Mouse (Mus musculus) urinary bladder, postnatal 25 days (tissue): Measurements from ENCODE around the gene Sema7a.

ENCODE experiments used
- DNase-seq: peaks from one replicate; pipeline ENCODE4 v3.0.0; 2022; ENCODE audit warnings: low spot score

Sema7a gene

GRCm38 (mm10) chr9:57975200-57975821 lies 35.4 kb downstream of the Sema7a start:
- DNase-seq, result no peak

GRCm38 (mm10) chr9:57978025-57978424 lies 38.1 kb downstream of the Sema7a start:
- DNase-seq, result no peak

DNA sequence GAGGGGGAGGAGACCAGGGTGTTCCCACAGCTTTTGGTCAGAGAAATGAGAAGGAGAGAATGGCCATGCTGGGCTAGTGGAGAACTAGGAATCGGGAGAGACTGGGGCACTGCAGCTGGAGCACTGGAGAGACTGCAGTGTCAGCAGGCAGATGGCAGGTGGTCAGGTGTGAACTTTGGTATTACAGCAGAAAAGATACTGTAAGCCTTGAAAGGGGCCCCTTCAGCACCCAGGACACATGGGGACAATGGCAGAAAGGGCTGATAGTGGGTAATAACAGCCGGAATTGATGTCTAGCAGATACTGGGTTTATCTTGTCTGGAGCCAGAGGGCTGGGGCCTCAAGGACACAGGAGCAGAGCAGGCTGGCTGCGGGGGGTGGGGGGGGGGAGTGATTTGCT lies 38.9 kb downstream of the Sema7a start:
- no peak for DNase-seq

DNA sequence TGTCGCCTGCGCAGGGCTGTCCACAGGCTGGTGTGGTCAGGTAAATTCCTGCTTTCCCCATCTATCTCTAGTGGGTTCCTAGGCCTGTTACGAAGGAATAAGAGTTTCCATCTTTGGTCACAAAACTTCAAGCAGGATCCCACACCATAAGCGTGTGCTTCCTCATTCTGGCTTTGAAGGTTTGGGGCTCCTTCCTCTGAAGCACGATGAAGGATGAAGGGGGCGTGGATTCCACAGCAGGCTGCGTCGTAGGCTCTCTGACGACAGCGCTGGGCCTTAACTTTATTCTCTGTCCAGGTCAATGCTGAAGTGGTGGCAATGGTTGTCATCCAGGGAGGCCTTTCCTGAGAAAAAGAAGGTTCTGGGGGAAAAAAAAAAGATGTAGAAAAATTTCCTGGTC lies 40.7 kb downstream of the Sema7a start:
- no peak for DNase-seq

DNA sequence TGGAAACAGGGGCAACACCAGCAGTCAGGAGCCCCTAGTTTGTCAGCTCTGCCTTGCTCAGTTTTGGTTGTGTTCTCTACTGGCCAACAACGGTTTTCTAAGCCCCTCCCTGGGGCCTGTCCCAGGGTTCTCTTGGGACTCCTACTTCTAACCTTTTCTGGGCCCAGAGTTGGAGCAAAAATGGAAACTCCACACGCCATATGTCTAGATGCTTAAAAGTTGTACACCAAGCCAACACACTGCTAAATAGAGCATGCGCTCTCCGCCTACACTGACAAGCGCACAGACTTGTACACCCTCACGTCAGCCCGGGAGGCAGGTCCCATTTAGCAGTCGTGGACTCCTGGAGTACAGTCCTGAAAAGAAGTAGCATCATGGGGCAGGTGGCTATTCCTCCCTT lies 45.4 kb downstream of the Sema7a start:
- DNase-seq, result no peak

GRCm38 (mm10) chr9:57986293-57986692 lies 46.4 kb downstream of the Sema7a start:
- no peak for DNase-seq

DNA sequence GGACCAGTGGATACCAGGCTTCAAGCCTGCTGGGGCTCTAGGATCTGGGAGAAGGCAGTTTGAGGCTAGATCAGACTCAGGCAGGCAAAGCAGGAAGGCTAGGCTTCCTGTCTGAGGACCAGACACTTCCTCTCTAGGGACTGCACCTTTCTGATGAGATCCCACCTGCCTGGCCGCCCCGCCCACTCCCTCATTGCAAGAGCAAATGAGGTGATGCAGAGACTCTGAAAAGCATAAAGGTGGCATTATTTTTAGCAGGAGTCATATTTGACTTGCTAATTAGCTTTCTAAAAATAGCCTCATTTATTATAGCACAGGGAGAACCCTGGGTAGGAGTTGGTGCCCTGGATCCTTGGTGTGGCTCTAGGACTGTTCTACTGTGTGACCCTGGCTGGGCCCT lies 48.2 kb downstream of the Sema7a start:
- DNase-seq, result no peak

- DNase-seq, result no peak
Observed at GRCm38 (mm10) chr9:57989309-57989708, 49.4 kb downstream of the Sema7a start.

- no peak for DNase-seq
Observed at GRCm38 (mm10) chr9:57990438-57991110, 50.7 kb downstream of the Sema7a start.

DNA sequence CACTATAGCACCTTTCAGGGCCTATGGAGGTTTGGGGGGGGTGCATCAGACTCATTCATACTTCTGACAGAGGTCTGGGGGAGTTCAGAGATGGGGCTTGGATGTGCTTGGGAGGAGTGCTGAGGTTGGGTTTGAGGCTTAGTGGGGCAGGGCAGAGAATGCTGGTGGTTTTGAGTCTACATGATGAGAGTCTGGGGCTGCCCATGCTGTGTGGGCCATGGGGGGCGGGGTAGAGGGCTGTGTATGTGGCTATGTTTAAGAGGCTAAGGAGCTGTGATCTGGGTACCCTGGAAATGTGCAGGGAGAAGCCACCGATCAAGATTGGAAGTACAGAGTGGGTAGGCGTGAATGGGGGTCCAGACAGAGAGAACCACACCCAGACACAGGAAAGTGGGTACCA lies 52.1 kb downstream of the Sema7a start:
- DNase-seq, result no peak

DNA sequence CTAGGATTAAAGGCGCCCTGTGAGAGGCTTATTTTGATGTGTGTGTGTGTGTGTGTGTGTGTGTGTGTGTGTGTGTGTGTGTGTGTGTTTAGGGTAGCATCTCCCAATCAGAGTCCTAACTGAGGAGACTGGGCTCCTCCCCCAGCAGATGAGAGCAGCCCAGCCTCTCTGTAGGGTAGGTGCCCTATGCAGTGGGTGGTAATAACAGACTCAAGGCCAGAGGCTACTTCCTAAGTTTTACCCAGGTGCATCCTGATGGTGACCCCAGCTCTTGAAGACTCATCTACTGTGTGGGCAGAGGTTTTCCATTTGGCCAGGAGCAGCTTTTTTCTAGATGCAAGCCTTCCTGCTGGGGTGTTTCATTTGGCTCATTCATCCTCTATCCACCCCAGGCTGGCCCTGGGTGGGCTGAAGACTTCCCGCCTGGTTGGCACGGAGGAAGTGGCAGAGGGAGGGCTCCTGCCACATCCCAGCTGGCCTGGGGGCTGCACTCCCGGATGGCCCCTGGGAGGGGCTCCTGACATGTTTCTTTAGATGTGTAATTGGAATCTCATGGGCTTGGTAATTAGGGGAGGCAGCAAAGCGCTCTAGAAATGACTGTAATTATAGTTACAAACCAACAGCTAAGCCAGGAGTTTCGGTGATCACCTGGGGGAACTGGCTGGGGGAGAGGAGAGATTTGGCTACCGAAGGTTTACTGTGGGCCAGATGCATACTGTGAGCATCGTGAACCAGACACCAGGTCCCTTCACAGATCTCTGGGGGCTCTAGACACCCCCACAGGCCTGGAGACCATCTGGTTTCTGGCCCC lies 53.1 kb downstream of the Sema7a start:
- no peak for DNase-seq

DNA sequence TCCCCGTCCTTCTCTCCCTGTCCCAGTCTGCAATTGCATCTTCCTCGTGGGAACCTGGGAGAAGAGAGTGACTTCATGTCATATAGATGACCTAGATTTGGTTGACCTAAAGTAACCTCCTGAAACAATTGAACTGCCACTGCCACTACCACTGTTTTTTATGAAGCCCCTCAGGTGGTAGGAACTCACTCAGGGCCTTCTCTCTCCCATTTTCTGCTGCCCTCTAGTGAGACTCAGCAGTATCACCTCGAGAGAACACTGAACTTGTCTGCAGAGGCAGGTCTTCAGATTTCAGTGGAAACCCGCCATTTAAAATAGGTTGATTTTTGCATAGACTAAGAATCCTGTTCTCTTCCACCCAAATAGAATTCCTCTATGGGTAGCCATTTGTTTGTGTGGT lies 55.4 kb downstream of the Sema7a start:
- no peak for DNase-seq

DNA sequence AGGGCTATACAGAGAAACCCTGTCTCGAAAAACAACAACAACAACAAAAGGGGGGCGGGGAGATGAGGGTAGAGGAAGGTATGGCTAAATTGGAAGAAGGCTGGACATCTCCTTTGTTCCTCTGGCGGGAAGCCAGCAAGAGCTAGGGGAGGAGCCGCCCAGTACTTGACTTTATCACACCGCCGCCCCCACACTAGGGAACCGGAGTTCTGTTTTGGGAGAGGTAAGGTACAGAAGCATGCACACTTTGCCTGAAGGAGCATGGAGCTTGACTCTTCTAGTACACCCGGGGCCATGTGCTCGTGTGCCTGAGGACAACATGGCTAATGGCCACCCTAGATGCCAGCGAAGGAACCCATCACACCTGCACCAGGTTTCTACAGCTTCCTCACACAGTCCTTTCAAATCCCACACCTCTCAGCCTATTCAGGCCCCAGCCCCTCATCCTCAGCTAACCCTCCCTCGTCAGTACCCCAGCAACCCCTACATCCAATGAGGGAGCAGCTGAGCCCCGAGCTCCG lies 57.7 kb downstream of the Sema7a start:
- no peak for DNase-seq

- peak; percentile 34 for DNase-seq
Observed at GRCm38 (mm10) chr9:57998032-57998659, 58.2 kb downstream of the Sema7a start.

- no peak for DNase-seq
Observed at GRCm38 (mm10) chr9:57998685-57999084, 58.8 kb downstream of the Sema7a start.

DNA sequence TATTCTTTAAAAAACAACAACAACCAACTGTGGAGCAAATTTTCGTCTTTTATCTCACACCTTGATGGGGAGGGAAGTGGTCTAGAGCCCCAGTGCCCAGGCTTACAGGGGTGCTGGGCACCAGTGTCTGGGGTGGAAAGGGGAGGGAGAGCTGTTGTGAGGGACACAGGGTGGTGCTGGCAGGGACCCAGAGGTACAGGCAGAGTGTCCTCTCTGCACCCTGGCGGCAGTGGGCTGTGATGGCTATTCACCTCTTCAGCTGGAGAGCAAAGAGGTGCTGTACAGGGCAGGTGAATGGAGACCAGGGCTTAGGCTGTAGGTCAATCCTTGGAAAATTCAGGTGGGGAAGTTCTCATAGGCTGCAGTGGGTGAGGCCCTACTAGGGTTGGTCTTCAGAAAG lies 59.8 kb downstream of the Sema7a start:
- no peak for DNase-seq

- no peak for DNase-seq
Observed at GRCm38 (mm10) chr9:58003272-58003671, 63.4 kb downstream of the Sema7a start.

DNA sequence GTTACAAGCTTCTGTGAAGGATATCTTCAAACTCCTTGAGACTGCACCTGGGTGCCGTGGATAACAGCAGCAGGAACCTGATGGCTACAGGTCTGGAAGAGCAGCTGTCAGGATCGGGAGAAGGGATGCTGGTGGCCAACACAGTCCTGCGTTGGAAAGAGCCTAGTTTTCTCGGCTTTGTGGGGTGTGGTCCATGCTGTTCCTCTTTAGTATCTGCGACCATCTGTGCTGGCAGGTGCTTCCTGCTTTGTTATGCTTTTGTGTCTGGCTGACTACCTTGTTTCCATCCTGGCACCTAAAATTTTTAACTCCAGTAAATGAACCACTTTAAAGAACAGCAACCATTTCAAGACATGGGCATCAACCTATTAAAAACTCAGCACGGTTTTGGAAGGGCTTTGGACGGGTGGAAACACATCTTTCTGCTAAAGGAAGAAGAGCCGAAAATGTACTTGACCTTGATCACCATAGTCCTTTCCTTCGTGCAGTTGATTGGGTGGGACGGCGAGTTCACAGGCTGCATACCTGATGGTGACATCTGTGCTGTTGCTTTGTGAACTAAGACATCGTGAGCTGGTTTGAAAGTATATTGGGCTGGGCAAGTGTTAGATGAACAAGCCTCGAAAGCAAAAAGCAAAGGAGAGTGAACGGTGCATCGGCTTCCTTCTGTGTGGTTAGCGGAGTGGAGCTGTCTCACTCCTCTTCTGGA lies 66.0 kb downstream of the Sema7a start, which contains the start of gene Cyp11a1:
Gene Cyp11a1, plus strand, starts transcription at position 659 of the 709 bp plus-strand sequence.
- no peak for DNase-seq

GRCm38 (mm10) chr9:58008336-58009014 lies 68.6 kb downstream of the Sema7a start:
- no peak for DNase-seq

DNA sequence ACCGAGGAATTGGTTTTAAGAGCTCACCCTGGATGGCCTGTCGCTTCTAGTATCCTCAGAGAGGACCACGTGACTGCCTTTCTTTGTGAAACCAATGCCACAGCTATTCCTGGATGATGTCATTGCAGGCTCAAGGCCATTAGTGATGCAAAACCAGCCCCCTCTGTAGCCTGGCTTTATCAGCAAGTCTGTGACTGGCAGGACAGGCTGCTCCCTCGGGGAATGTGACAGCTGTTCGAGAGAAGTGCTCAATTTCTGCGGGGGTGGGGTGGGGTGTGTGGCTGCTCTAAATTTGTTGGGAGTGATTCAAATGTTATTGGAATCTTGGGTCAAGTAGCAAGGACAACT lies 69.1 kb downstream of the Sema7a start:
- DNase-seq, result no peak

DNA sequence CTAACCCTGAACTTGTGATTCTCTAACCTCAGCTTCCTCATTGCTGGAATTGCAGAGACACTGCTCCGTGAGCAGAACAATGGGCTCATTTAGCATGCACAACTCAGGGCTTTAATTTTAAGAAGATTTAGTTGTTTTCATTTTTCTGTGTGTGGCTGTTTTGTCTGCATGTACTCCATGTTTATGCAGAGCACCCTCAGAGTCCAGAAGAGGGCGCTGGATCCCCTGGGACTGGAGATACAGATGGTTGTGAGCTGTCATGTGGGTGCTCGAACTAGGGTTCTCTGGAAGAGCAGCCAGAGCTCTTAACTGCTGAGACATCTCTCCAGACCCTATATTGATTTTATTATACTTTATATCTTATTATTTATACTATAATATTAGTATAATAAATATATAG lies 69.7 kb downstream of the Sema7a start:
- no peak for DNase-seq
